Mouse (Mus musculus): ENCODE measurements around the gene Nop2. TPM values are rescaled to one million over a fixed set of nuclear protein-coding genes. Genes with fewer than 3 reads are reported as not detected.

The Nop2 gene
- polyA plus RNA-seq, 1 experiment from 2014 or later: 17.7 TPM

GRCm38 (mm10) chr6:125153682-125154081 lies 22.0 kb downstream of the Nop2 start:
- no peaks in the 10 kb centered on the region for H3K4me1 ChIP-seq (ENCODE audit: insufficient read depth, low read depth, low read length)
- no peak overlapping the region for H3K4me2 ChIP-seq (replicated peaks; ENCODE audit: low read depth, low read length)
- ATAC-seq: no peak

DNA sequence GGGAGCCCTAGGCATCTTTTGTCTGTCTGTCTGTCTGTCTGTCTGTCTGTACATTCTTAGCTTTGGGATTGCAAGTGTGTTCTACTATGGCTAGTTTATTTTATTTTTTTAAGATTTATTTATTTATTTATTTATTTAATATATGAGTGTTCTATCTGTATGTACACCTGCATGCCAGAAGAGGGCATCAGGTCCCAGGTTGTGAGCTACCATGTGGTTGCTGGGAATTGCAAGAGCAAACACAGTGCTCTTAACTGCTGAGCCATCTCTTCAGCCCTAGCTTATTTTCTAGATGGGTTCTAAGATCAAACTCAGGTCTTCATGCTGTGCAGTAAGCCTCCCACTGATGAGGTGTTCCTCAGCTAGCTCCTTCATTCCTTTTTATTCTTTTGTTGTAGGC lies 22.8 kb downstream of the Nop2 start:
- Histone ChIP-seq H3K4me2 (replicated peaks; ENCODE audit: low read depth, low read length) (no peak overlapping the region), H3K27ac (ENCODE audit: low read length) (no peak overlapping the region), H3K27me3 (replicated peaks; ENCODE audit: insufficient read depth, low read length) (no peaks in the 10 kb centered on the region), H3K4me3 (ENCODE audit: low read depth, low read length) (no peak overlapping the region), H3K9ac (replicated peaks; ENCODE audit: low read depth) (no peak overlapping the region), H3K4me1 (ENCODE audit: insufficient read depth, low read depth, low read length) (no peaks in the 10 kb centered on the region), H3K36me3 (ENCODE audit: insufficient read depth, low read length) (no peaks in the 10 kb centered on the region), H3K9me3 (ENCODE audit: low read length) (no peaks in the 10 kb centered on the region)
- DNase-seq (ENCODE audit: low spot score) (peak; percentile 60), ATAC-seq (0 out of 2 replicates have a peak, but pooled peaks have one; percentile 21)
- TF ChIP-seq EP300 (IDR thresholded peaks at IDR 0.05) (no peak), CTCF (IDR thresholded peaks at IDR 0.05) (peak; percentile 55)

More at GRCm38 (mm10) chr6:125153682-125154081, 22.0 kb downstream of the Nop2 start:
- Histone ChIP-seq H3K4me3 (ENCODE audit: low read depth, low read length) (no peak overlapping the region), H3K27ac (ENCODE audit: low read length) (no peak overlapping the region), H3K36me3 (ENCODE audit: insufficient read depth, low read length) (no peaks in the 10 kb centered on the region), H3K9ac (replicated peaks; ENCODE audit: low read depth) (no peak overlapping the region), H3K9me3 (ENCODE audit: low read length) (no peaks in the 10 kb centered on the region), H3K27me3 (replicated peaks; ENCODE audit: insufficient read depth, low read length) (no peaks in the 10 kb centered on the region)
- 80% methylated on average over 4 of the region's 4 CpGs for WGBS
- TF ChIP-seq EP300 (IDR thresholded peaks at IDR 0.05) (no peak), CTCF (IDR thresholded peaks at IDR 0.05) (no peak)
- no peak for DNase-seq (ENCODE audit: low spot score)

DNA sequence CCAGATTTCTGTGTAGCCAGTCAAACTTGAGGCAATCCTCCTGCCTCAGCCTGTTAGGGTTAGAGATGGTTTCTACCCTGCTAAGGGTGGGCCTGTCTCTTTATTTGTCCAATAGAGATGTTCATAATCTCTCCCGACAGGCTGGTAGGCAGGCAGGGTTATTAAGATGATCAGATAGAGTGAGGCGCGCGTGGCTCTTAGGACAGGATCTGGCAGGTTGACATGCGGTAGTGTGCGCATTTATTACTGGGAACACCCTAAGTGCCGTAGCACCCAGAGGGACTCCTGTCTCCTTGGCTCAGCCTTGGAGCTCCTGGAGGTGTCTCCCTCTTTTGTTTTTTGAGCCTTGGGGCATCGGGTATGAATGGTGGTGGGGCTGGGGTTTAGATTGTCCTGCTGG lies 23.6 kb downstream of the Nop2 start:
- no peak overlapping the region for H3K4me3 ChIP-seq (ENCODE audit: low read depth, low read length)
- no peak overlapping the region for H3K9ac ChIP-seq (replicated peaks; ENCODE audit: low read depth)
- ATAC-seq (no peak), DNase-seq (ENCODE audit: low spot score) (no peak)
- H3K27me3 ChIP-seq (replicated peaks; ENCODE audit: insufficient read depth, low read length): no peaks in the 10 kb centered on the region
- H3K4me1 ChIP-seq (ENCODE audit: insufficient read depth, low read depth, low read length): no peaks in the 10 kb centered on the region
- TF ChIP-seq CTCF (IDR thresholded peaks at IDR 0.05): no peak
- TF ChIP-seq EP300 (IDR thresholded peaks at IDR 0.05): no peak
- H3K27ac ChIP-seq (ENCODE audit: low read length): no peak overlapping the region
- H3K4me2 ChIP-seq (replicated peaks; ENCODE audit: low read depth, low read length): no peak overlapping the region
- H3K36me3 ChIP-seq (ENCODE audit: insufficient read depth, low read length): no peaks in the 10 kb centered on the region
- 88% methylated on average over 8 of the region's 8 CpGs for whole genome bisulfite sequencing
- H3K9me3 ChIP-seq (ENCODE audit: low read length): no peaks in the 10 kb centered on the region

DNA sequence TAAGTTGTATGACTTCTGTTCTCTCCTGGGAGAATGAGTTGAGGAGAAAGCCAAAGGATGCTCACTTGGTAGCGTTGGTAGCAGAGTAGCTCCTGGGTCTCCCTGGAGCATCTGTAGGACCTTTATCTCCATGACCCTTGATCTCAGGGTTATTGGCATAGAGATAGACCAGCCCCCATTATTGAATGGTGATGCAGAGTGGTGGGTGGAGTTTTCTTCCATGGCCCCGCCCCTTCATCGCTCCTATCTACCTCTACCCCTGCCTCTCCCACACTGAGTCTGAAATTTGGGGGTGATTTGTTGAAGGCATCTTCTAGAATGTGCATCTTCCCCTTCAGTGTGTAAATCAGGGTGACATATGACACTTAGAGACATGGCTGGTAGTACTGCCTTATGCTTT lies 24.8 kb downstream of the Nop2 start:
- 88% methylated on average over 3 of the region's 3 CpGs for WGBS
- H3K36me3 ChIP-seq (ENCODE audit: insufficient read depth, low read length): 0 out of 2 replicates have a peak, but pooled peaks cover 7% of the 10 kb centered on the region
- no peak overlapping the region for H3K4me2 ChIP-seq (replicated peaks; ENCODE audit: low read depth, low read length)

DNA sequence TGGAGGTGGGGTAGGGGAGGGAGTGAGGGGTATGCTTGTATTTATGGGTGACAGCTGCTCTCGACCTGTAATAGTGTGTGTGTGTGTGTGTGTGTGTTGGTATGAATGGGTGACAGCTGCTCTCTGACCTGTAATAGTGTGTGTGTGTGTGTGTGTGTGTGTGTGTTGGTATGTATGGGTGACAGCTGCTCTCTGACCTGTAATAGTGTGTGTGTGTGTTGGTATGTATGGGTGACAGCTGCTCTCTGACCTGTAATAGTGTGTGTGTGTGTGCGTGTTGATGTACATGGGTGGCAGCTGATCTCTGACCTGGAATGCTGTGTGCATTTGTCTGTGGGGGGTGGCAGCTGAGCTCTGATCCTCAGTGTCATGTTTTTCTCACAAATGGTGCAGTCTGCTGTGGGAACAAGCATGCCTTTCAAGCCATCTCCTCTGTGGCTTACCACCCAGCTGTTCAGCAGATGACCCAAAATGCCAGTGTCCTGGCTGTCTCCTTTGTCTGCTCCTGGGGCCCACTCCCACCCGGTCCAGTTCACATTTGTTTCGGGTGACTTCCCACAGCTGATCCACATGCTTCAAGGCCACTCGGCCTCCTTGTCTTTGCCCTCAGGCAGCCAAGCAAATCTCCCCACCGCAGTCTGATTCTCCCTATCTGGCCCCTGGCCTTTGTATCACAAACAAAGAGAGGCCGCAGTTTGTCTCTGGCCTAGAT lies 25.4 kb downstream of the Nop2 start:
- Histone ChIP-seq H3K36me3 (ENCODE audit: insufficient read depth, low read length) (0 out of 2 replicates have a peak, but pooled peaks cover 7% of the 10 kb centered on the region), H3K27ac (ENCODE audit: low read length) (no peak overlapping the region), H3K4me2 (replicated peaks; ENCODE audit: low read depth, low read length) (no peak overlapping the region), H3K4me1 (ENCODE audit: insufficient read depth, low read depth, low read length) (no peaks in the 10 kb centered on the region), H3K27me3 (replicated peaks; ENCODE audit: insufficient read depth, low read length) (no peaks in the 10 kb centered on the region), H3K9me3 (ENCODE audit: low read length) (no peaks in the 10 kb centered on the region), H3K9ac (replicated peaks; ENCODE audit: low read depth) (no peak overlapping the region), H3K4me3 (ENCODE audit: low read depth, low read length) (no peak overlapping the region)
- WGBS: 66% methylated on average over 7 of the region's 7 CpGs
- DNase-seq (ENCODE audit: low spot score) (no peak), ATAC-seq (no peak)
- TF ChIP-seq CTCF (IDR thresholded peaks at IDR 0.05): no peak

More for the DNA sequence above, 24.8 kb downstream of the Nop2 start:
- TF ChIP-seq CTCF (IDR thresholded peaks at IDR 0.05) (no peak), EP300 (IDR thresholded peaks at IDR 0.05) (no peak)
- ATAC-seq: no peak
- Histone ChIP-seq H3K27me3 (replicated peaks; ENCODE audit: insufficient read depth, low read length) (no peaks in the 10 kb centered on the region), H3K4me1 (ENCODE audit: insufficient read depth, low read depth, low read length) (no peaks in the 10 kb centered on the region), H3K9ac (replicated peaks; ENCODE audit: low read depth) (no peak overlapping the region), H3K4me3 (ENCODE audit: low read depth, low read length) (no peak overlapping the region), H3K9me3 (ENCODE audit: low read length) (no peaks in the 10 kb centered on the region), H3K27ac (ENCODE audit: low read length) (no peak overlapping the region)
- no peak for DNase-seq (ENCODE audit: low spot score)

- Histone ChIP-seq H3K9ac (replicated peaks; ENCODE audit: low read depth) (no peak overlapping the region), H3K4me1 (ENCODE audit: insufficient read depth, low read depth, low read length) (peaks cover 6% of the 10 kb centered on the region; the same call in 1 of the 2 replicates), H3K4me3 (ENCODE audit: low read depth, low read length) (no peak overlapping the region), H3K9me3 (ENCODE audit: low read length) (no peaks in the 10 kb centered on the region), H3K27me3 (replicated peaks; ENCODE audit: insufficient read depth, low read length) (no peaks in the 10 kb centered on the region), H3K4me2 (replicated peaks; ENCODE audit: low read depth, low read length) (no peak overlapping the region), H3K36me3 (ENCODE audit: insufficient read depth, low read length) (0 out of 2 replicates have a peak, but pooled peaks cover 7% of the 10 kb centered on the region), H3K27ac (ENCODE audit: low read length) (no peak overlapping the region)
- 86% methylated on average over 15 of the region's 15 CpGs for WGBS
- DNase-seq (ENCODE audit: low spot score): no peak
- no peak for ATAC-seq
- TF ChIP-seq CTCF (IDR thresholded peaks at IDR 0.05) (no peak), EP300 (IDR thresholded peaks at IDR 0.05) (no peak)
Measured at GRCm38 (mm10) chr6:125158944-125159492, 27.3 kb downstream of the Nop2 start.

Measured in lung, postnatal 0 days (tissue).